Mouse (Mus musculus) urinary bladder, postnatal 10 days (tissue): ENCODE data around the gene Asb1.

Experiments used
- DNase-seq: peaks from one replicate; pipeline ENCODE4 v3.0.0; 2022; ENCODE audit warnings: low spot score

The Asb1 gene

DNA sequence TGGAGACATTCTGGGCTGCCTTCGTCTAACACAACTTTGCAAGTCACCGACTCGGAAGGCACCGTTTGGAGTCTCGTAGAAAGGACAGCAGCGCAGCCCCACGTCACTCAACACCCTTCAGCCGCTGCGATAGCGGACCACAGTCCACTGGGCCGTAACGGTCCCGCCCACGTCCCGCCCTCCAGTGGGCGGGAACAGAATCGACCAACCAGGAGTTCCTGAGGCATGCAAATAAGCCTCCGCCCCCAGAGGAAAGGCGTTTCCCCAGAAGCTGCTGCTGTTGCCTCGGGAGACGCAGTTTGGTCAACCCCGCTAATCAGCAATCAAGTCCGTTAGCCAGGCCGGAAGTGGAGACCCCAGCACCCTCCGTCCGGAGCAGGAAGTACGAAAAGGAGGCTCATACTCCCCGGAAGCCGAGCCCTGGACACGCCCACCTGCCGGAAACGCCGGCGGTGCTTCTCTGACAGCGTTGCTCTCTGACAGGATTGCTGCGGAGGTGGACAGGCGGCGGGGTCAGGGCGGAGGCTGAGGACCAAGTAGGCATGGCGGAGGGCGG, at the start of gene Asb1:
Gene Asb1 (plus strand): TSS at position 274 of the 556 bp plus-strand sequence.
- peak; percentile 73 for DNase-seq

DNA sequence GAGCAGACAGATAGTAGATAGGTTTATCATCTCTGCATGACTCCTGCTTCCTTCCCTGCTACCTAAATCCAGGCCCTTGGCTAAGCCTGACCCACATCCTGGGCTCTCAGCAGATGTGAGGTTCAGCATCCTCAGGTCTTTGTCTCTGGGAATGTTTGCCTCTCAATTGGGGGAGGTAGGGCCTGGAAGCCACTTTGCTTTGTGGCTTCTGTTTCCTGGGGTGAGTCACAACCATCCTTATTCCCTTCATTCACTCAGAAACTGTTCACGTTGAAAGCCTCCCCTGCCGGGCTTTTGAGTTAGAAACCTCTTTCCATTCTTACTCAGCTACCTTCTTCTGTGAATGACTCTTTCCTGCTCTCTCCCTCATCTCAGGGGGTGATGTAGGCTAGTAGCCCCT, 47.6 kb upstream of the Asb1 start:
- no peak for DNase-seq

DNA sequence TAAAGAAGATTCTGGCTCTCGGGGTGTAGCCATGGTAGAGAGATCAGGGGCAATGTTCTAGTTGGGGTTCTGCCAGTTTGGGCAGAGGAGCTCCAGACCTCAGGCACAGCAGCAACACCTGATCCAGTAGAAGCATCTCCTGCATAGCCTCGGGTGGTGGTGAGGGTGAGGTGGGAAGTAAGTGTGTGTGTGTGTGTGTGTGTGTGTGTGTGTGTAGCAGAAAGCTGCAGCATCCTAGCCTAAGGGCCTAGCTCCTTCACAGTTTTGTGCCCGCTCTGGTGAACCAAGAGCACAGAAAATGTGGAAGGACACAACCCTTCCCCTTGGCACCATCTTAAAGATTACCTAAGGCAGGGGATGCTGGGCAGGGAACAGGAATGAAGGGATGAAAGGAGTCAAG, 46.4 kb upstream of the Asb1 start:
- no peak for DNase-seq

DNA sequence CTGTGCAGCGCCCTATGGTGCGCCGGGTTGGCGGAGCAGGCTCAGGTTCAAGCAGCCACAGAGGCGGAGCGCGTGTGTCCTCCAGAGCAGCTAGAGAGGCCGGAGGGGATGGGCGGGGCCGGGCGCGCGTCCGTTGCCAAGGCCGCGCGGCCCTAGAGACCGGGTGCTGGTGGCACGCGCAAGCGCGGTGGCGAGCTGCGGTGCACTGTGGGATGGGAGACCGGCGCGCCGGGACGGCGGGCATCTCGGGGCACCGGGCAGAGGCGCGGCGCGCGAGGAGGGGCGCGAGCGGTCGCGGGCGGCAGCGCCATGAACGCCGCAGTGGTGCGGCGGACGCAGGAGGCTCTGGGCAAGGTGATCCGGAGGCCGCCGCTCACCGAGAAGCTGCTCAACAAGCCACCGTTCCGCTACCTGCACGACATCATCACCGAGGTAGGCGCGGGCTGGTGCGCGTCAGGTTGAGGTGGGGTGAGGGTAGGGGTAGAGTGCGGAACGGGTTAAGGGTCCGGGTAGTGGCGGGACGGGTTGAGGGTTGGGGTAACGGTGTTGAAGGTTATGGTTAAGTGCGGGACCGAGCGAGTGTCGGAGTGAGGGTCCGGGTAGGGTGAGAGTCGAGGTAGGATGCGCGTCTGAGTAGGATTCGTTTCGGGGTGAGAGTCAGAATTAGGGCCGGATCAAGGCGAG, 45.7 kb upstream of the Asb1 start, which contains the start of gene Traf3ip1:
Gene Traf3ip1 (plus strand): TSS at position 191 of the 684 bp plus-strand sequence.
- peak; percentile 65 for DNase-seq

DNA sequence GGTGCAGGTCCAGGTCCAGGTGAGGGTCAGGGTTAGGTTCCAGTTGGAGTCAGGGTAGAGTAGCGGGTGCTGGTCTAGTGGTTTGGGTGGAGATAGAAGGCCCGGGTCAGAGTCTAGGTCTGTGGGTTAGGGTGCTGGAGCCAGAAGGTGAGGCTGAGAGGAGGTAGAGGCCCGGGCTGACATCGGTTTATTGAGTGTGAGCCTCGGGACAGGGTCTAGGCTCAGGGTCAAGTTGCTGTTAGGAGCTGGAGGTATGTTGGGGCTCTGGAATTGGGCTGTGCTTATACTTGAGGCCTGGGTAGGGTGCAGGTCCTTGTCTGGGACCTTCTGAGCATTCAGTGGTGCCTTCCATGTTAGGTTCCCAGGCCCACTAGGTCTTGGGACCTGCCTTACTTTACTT, 45.0 kb upstream of the Asb1 start:
- no peak for DNase-seq

DNA sequence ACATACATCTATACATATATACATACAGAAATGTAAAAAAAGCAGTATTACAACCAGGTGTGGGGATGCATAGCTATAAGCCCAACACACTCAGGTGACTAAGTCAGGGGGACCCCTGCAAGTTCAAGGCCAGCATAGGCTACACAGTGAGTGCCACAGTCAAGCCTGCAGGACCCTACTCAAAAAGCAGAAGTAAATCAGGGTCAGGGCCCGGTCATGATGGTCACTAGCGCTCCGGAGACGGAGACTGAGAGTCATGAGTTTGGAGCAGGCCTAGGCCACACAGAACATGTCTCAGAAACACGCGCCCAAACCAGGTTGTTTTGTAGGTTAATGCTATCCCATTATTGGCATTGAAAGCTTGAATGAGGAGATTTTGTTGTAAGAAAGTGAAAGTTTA, 41.8 kb upstream of the Asb1 start:
- DNase-seq = no peak

DNA sequence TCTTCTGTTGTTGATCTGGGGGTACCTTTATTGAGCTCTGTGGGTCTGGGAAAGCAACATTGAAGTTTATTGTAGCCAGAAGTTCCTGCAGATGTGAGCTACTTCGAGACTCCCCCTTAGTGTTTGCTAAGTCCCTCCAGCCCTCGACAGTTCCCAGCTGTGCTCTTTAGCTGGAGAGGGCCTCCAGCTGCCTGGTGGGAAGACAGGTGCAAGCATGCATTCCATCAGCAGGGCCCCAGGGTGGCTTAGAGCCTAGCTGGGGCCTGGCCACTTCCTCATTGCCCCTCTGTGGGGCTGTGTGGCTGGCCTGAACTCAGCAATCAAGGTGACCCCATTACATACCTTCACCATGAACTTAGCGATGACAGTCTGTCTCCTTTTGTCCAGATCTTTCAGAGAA, 35.7 kb upstream of the Asb1 start:
- no peak for DNase-seq

DNA sequence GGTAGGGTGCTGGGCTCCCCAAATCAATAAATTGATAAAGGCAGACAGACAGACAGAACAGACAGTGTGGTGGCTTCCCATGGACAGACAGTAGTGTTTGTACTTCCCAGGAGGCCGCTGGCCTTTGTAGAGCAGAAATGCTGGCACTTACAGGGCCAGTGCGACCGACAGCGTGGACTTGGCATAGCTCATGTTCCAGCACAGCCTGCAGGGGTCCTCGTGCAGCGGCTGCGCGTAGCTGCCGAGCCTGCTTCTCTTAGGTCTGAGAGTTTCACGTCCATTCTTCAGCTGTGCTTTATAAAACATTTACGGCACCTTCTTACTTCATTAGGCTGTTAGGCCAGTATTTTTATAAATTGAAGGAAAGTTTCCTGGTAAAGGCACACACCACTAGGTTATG, 25.4 kb upstream of the Asb1 start:
- no peak for DNase-seq

DNA sequence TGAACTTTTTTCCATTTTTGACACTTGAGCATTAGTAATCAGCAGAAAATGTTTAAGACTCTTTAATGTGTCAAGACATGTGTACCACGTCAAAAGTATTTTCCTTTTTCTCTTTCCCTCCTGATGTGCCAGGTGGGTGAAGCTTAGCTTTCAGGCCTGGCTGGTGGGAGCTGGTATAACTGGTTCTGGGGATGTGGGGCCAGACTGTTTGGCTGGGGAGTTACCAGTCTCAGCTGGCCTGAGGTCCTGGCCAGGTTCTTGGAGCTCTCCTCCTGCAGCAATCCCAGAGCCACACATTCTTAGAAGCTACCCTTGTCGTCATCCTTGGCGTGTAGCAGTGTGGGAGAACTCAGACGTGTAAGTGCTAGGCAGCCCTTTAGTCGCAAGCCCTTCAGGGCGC, 24.7 kb upstream of the Asb1 start:
- no peak for DNase-seq

DNA sequence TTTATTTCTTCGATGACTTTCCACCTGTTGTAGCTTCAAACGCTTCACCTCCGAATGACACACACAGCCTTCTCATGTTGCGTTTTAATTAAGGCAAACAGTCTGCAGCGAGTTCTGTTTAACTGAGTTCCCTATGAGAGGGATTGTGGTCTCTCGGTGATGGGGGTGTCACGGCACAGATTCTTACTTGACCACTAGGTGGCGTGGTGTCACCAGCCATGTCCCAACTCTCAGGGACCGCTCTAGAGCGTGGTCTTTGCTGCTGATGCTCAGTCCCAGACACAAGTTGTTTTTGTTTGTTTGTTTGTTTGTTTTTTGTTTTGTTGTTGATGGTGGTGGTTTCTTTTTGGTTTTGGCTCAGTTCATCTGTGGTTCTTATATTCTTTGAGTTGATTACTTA, 16.6 kb upstream of the Asb1 start:
- no peak for DNase-seq

DNA sequence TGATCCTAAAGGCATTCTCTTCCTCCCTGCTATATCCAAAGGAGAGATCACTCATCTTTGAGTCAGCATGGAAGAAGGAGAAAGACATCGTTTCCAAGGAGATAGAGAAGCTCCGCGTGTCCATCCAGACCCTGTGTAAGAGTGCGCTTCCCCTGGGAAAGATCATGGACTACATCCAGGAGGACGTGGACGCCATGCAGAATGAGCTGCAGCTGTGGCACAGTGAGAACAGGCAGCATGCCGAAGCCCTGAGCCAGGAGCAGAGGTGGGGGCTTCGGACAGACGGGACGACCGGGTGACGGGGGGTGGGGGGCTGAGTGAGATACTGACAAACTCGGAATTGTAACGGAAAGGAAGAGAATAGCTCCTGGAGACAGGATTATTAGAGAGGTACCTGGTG, 14.5 kb upstream of the Asb1 start:
- DNase-seq = no peak

DNA sequence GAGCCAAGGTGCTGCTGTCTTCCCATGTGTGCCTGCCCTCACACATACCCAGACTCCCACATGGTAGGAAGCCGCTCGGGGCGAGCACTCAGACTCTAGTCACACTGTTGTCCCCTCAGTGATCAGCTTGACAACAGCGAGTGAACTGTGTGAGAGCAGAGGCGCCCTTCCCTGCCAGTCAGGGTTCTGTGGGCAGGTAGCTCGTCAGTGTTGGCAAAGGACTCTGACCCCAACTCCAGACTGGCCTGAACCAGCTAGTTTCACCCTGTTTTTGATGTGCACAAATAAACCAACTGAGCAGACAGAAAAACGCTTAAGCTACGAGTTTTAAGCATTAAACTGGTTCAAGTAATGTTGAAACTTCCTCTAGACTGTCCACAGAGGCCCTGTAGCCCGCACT, 10.2 kb upstream of the Asb1 start:
- DNase-seq = no peak

DNA sequence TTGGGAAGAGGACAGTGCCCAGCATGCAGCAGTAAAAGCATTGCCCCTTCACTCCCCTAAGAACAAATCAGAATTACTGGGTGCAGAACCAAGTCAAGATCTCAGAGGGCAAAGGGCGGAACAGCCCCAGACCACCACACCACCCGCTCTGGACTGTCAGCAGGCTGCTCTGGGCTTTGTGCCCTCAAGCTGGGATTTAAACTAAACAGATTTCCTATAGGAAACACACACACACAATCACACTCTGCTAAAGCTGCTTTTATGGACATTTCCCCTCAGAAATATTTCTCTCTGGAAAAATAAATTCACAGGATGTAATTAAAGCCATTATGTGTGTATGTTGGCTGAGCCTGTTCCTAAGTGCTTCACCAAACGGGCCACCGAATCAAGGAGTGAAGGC, 8.1 kb upstream of the Asb1 start:
- no peak for DNase-seq

DNA sequence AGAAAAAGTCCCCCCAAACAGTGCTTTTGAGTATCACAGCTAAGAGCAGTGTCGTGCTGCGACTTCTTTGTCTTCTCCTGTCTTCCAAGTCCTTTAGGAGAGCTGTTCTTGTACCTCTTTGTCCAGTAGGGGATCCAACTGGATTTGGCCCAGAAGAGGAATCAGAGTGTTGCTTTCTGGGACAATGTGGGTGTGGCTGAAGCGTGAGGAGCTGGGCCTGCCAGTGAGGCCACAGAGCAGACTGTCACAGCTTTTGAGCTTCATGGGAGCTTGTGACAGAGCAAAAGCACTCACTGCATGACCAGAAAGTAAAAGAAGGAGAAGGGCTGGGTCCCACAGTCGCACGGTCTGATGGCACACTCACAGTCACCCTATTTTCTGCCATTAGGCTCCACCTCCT, 7.5 kb upstream of the Asb1 start:
- DNase-seq = no peak

DNA sequence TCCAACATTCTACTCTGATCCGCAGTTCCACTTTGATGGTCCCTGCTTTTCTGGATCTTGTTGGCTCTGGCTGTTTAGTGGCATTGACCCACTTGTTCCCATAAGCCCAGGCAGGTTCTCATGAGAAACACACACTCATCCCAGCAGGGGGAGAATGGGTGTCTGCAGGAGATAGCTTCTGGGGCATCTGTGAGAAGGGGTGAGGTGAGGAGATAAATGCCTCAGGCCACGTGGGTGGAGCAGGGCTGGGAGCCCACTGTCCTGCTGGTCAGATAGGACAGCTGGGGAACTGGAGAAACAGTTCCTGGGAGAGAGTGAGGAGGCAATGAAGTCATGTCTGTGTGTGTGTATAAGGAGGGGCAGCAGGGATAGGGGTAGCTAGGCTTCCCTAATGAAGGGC, 6.9 kb upstream of the Asb1 start:
- no peak for DNase-seq

DNA sequence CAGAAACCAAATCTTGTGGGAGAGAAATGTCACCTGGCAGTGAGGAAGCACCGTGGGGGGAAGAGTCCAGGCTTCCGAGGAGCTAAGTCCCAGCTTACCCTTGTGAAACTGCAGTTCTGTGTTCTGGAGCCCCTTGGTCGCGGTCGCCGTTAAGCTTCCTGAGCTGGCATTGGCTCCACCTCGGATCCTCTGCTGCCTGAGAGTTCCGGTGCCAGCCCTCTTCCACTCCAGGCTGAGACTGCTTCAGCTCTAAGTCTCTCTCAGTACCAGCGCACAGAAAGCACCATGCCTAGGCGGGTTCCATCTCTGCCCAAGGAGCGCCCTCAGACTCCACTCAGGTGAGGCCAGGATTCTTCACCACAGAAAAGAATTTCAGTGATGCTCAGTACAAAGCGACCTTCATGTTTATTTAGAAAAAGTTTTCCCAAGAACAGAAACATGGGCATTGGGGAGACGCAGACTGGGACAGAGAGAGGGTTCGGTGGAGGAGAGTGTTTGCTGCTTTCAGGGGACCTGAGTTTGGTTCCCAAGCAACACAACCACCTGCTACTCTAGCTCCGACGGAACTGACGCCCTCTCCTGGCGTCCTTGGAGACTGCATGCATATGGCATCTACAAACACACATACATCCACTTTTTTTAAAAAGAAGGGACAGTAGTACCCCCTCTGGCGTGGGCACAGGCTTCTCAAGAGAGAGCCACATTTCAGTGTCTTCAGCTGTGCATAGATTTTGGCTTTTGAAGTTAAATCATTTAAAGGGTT, 6.2 kb upstream of the Asb1 start:
- no peak for DNase-seq

DNA sequence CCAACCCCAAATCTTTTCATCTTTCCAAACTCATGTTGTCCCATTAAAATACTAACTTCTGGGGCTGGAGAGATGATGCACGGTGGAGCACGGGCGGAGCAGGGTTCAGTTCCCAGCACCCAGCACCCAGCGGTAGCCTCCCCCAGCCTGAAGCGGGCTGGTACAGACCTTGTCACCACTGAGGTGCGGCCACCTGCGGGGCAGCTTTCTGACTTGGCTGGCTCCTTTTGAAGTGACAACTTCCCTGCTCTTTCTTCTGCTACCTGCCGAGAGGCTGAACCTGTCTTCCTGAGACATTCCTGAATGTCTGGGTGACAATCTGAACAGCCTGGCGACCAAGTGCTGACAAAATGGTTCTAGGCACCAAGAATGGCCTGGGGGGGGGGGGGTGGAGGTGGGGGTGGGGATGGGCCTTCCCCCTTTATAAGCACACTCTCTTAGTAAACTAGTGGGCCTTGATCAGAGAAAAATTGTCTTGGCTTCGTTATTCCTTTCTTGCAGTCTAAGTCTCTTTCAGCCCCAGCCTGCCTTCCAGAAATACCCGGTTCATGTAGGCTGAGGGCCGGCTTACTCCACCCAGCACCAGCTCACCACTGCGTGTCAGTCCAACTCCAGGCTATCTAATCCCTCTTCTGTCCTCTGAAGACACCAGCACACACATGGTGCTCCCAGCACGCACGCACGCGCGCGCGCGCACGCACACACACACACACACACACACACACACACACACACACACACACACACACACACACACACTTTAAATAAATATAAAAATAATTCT, 2.4 kb upstream of the Asb1 start:
- no peak for DNase-seq

DNA sequence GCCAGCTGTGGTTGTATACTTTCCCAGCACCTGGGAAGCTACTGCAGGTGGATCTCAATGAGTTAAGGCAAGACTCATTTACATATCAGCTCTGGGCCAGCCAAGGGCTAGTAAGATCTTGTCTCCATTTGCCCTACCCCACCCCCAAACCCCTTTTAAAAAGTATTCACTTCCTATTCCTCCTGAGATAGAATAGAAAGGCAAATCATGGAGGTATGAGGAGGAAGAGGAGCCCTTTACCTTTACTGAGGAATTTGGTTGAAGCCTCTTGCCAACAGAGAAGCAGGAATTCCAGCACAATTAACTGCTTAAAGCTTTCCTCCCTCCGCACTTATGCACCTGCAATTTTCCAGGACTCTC, 1.8 kb upstream of the Asb1 start:
- DNase-seq = no peak

DNA sequence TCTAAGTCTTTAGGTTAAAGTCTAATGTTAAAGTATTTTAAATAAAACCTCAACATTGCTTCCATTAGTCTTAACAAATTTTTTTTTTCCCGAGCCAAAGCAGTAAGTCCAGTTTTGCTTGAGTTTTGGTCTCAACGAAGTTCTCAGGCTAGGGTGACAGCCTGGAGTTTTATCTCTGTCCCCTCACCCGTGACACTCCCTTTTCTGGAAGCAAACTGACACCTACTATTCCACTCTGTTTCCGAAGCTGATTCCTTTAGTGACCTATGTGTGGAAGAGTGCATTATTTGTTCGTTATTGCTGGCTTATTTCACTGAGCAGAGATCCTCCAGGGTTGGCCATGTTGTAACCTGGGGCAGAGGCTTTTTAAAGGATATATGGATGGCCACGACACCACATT, 1.1 kb upstream of the Asb1 start:
- no peak for DNase-seq

DNA sequence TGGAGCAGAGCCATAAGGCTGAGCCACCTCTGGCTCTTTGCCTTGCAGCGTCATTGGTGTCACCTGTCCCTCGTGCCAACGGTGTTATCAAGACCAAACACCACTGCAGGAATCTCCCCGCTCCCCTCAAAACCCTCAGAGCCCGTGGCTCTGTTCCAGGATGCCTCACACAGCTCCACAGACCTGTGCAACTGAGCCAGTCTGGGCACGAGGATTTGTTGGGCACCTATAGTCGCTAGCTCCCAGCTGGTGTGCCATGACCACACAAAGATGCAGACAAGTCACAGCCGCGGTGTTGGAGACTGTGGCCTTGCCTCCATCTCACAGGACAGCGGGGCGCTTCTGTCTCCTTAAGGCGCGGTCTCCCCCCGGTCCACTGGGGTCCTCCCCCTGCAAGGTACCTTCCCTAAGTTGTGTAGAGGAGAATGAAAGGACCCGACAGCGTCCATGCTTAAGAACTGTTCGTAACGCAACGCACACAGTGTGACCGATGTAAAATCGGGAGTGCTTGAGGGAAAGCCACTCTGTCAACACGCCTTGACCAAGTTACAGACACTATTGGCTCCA, 557 bp upstream of the Asb1 start:
- no peak for DNase-seq

DNA sequence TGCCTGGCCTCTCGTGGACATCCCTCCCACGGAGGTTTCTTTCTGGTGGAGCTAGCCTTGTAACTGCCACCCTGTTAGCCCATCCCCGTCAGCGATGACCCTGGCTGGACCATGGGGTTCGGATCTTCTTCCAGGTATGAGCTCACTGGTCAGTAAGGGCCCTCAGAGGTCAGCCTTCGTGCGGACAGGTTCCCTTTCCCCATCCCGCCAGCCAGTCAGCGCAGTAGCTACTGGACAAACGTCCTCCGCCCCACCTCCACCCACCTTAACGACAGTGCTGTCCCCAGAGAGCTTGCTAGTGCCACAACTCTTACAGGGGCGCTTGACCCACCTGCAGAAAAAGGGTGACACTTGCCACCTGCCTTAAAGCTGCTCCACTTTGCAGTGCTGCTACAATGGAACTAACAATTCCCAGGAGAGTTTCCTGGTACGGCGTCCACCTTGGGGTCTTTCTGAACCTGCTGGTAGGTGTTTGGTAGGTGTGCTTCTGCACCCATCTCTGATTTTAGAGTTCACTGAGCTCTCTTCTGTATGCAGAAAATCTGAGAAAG, 773 bp downstream of the Asb1 start:
- DNase-seq = no peak

DNA sequence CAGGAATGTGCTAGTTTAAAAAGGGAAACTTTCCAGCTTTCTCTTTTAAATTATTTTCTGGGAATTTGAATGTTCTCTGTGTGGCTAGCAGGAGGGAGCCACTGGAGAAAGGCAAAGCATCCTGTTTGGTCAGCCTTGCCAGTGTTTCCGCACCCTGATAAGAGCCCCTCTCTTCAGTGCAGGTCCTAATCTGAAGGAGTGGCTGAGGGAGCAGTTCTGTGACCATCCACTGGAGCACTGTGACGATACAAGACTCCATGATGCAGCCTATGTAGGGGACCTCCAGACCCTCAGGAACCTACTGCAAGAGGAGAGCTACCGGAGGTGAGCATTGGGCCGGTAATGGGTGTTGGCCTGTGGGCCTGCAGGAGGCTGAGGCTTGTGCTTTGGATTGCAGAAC, 3.6 kb downstream of the Asb1 start:
- no peak for DNase-seq
